Mouse (Mus musculus) C2C12 (cell line): Measurements from ENCODE around the gene Socs4.

ENCODE experiments used
- CEBPB ChIP-seq: IDR thresholded peaks from one replicate; pipeline ENCODE4 v1.6.1; 2011; ENCODE audit warnings: low read depth, mild to moderate bottlenecking, control low read depth, moderate library complexity
- CTCF ChIP-seq: IDR thresholded peaks from one replicate; pipeline ENCODE4 v1.5.1; 2011; ENCODE audit not compliant: control insufficient read depth, insufficient read depth, insufficient read length
- FOSL1 ChIP-seq: IDR thresholded peaks from one replicate; pipeline ENCODE4 v1.8.0; 2011; ENCODE audit warnings: mild to moderate bottlenecking, low read length; ENCODE audit not compliant: poor library complexity, insufficient read depth, severe bottlenecking
- MAX ChIP-seq: IDR thresholded peaks from one replicate; pipeline ENCODE4 v1.6.1; 2011; ENCODE audit warnings: mild to moderate bottlenecking, control low read depth
- MYOD1 ChIP-seq: IDR thresholded peaks from one replicate; pipeline ENCODE4 v1.6.1; 2011; ENCODE audit warnings: low read depth; ENCODE audit not compliant: control insufficient read depth, insufficient read length
- MYOG ChIP-seq: IDR thresholded peaks from one replicate; pipeline ENCODE4 v1.6.1; 2011; ENCODE audit not compliant: control insufficient read depth, insufficient read length; ENCODE audit errors: extremely low read depth
- USF1 ChIP-seq: IDR thresholded peaks from one replicate; pipeline ENCODE4 v1.6.1; 2011; ENCODE audit warnings: low read depth, mild to moderate bottlenecking, control low read depth, moderate library complexity

DNA sequence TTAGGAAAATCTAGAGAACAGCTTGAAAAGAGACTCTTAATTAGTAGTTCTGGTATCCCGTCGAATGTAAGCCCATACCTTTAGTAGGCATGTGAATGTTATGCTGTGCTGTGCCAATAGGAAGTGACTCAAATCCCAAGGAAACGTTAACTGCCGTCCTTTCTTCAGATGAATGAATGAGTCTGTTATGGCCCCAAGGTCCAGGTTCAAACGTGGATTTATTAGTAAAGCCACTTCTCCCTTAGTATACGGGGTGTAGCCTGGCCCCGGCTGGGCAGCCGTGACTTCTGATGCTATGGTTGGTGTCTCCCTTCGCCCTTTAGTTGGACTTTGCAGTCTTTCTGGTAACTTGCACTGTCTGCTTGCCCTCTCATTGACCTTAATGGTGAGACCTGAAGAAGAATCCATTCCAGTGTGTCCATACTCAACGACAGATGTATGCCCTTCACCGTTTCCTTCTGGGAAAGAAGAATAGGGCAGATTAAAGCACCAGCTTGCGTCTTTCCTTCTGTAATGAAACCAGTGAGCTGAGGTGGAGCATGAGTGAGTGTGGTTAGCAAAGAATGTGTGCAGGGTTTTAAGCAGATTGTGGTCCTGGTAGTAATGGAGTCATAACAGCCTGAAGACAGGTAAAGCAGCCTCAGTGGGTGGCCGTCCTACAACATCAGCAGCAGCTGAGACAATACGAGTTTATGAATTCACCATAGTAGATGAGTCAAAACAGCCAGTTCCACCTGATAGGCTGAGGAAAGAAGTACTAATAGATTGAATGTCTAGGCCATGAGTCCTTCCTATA lies 26.4 kb downstream of the Socs4 start:
- TF ChIP-seq CTCF (no peak), CEBPB (no peak), MYOD1 (no peak), MAX (no peak), USF1 (no peak), FOSL1 (no peak), MYOG (no peak)
